Mouse (Mus musculus) intestine, embryonic 14.5 days (tissue): ENCODE results near the gene Hist1h2af. TPM values are rescaled to one million over a fixed set of nuclear protein-coding genes. Genes with fewer than 3 reads are reported as not detected.
A peak's percentile ranks its signal among the peaks of the same experiment; 100 is the strongest.
"Not testable (repeated sequence)": the region's sequence is repeated elsewhere in the genome, so short reads cannot be mapped to it uniquely, and the experiment has no call there.

Experiments
- ATAC-seq: fragments of 200-750 bp; cut with Nextera tagmentation; replicated peaks from 2 replicates; pipeline ENCODE4 v1.8.0; 2017; ENCODE audit warnings: low read depth, moderate number of reproducible peaks, moderate TSS enrichment, moderate library complexity; ENCODE audit not compliant: low FRiP score, low TSS enrichment
- DNase-seq: peaks from one replicate; pipeline ENCODE4 v3.0.0-alpha.2; 2018; ENCODE audit warnings: low spot score
- H3K27ac ChIP-seq: fragments of 300-500 bp; sonication (generic); 2 replicates; pipeline ENCODE4 v1.5.1; 2014; ENCODE audit warnings: low read depth, mild to moderate bottlenecking, control low read depth
- H3K27me3 ChIP-seq: fragments of 300-500 bp; sonication (generic); replicated peaks from 2 replicates; pipeline ENCODE4 v1.6.1; 2014; ENCODE audit warnings: low read length, control low read depth; ENCODE audit not compliant: control insufficient read depth, insufficient read depth
- H3K36me3 ChIP-seq: fragments of 300-500 bp; sonication (generic); 2 replicates; pipeline ENCODE4 v1.6.1; 2014; ENCODE audit warnings: low read length, control low read depth; ENCODE audit not compliant: control insufficient read depth, insufficient read depth
- H3K4me1 ChIP-seq: fragments of 300-500 bp; sonication (generic); replicated peaks from 2 replicates; pipeline ENCODE4 v1.6.1; 2014; ENCODE audit warnings: low read length, control low read depth, mixed read lengths; ENCODE audit not compliant: control insufficient read depth, insufficient read depth
- H3K4me2 ChIP-seq: fragments of 300-500 bp; sonication (generic); 2 replicates; pipeline ENCODE4 v1.6.1; 2014; ENCODE audit warnings: low read length
- H3K4me3 ChIP-seq: fragments of 300-500 bp; sonication (generic); 2 replicates; pipeline ENCODE4 v1.5.1; 2014; ENCODE audit warnings: low read depth, low read length, control low read depth, mixed read lengths
- H3K9ac ChIP-seq: fragments of 300-500 bp; sonication (generic); 2 replicates; pipeline ENCODE4 v1.6.1; 2014; ENCODE audit warnings: mild to moderate bottlenecking, low read length
- H3K9me3 ChIP-seq: fragments of 300-500 bp; sonication (generic); 2 replicates; pipeline ENCODE4 v1.6.1; 2016; ENCODE audit warnings: low read length, control low read depth; ENCODE audit not compliant: control insufficient read depth
- WGBS: fragments of 180-500 bp; shearing (Covaris S2); extraction: QIAGEN DNeasy Blood & Tissue Kit; methylation state at CpG from one replicate; pipeline ENCODE4 v1.1.7; 2014; 5-methylcytosine and 5-hydroxymethylcytosine counted together
- polyA plus RNA-seq: library from polyadenylated mRNA; unstranded; fragments of >200 nt; fragmentation: Nextera tagmentation; extraction: Ambion mirVana; gene quantifications from 2 replicates; pipeline ENCODE4 v1.2.1, GENCODE M21; 2014

Hist1h2af gene
- polyA plus RNA-seq, 1 experiment from 2014 or later = 12.1 TPM

GRCm38 (mm10) chr13:23542999-23543607 is 9.4 kb downstream of the Hist1h2af start, which contains the start of gene Hist1h2bh:
Hist1h2bh (minus strand) TSS chr13:23543392.
- Histone ChIP-seq H3K4me3 (peak within 1 kb of the TSS; percentile 53), H3K9ac (peak within 1 kb of the TSS; percentile 77), H3K27ac (peak within 1 kb of the TSS; percentile 98), H3K4me2 (peak within 1 kb of the TSS; percentile 94)
- ATAC-seq (peak; percentile 92), DNase-seq (peak; percentile 86)
- H3K27me3 ChIP-seq, H3K4me1 ChIP-seq, H3K36me3 ChIP-seq, H3K9me3 ChIP-seq: not testable (repeated sequence)
- 0% methylated on average over 32 of the region's 42 CpGs for WGBS

- DNase-seq (peak; percentile 71), ATAC-seq (peak; percentile 91)
- H3K27me3 ChIP-seq = no peaks in the 10 kb centered on the region
- WGBS = under 1% methylated on average over 23 of the region's 45 CpGs
- peak within 1 kb of the TSS; percentile 94 for H3K4me2 ChIP-seq
- H3K9ac ChIP-seq = peak within 1 kb of the TSS; percentile 77
- peak within 1 kb of the TSS; percentile 98 for H3K27ac ChIP-seq
- H3K4me1 ChIP-seq = no peaks in the 10 kb centered on the region
- no peaks in the 10 kb centered on the region for H3K36me3 ChIP-seq
- H3K4me3 ChIP-seq = peak within 1 kb of the TSS; percentile 53
- H3K9me3 ChIP-seq = no peaks in the 10 kb centered on the region
These were observed 10.5 kb downstream of the Hist1h2af start, which contains the start of gene Hist1h3f for GRCm38 (mm10) chr13:23543965-23544786. Hist1h3f (plus strand) TSS chr13:23544052.

GRCm38 (mm10) chr13:23544787-23545120 is 11.0 kb downstream of the Hist1h2af start:
- ATAC-seq = not testable (repeated sequence)
- H3K9ac ChIP-seq = peak overlapping the region; percentile 77

GRCm38 (mm10) chr13:23546694-23547093 is 13.0 kb downstream of the Hist1h2af start:
- no peak for ATAC-seq
- H3K4me2 ChIP-seq = no peak overlapping the region
- H3K27ac ChIP-seq = no peak overlapping the region

More at GRCm38 (mm10) chr13:23544787-23545120, 11.0 kb downstream of the Hist1h2af start:
- H3K4me2 ChIP-seq = peak overlapping the region; percentile 37
- H3K27me3 ChIP-seq, H3K9me3 ChIP-seq, H3K4me1 ChIP-seq, H3K36me3 ChIP-seq: not testable (repeated sequence)
- DNase-seq = peak; percentile 58
- peak overlapping the region; percentile 98 for H3K27ac ChIP-seq
- H3K4me3 ChIP-seq = peak overlapping the region; percentile 53
- WGBS = 1% methylated on average over 13 of the region's 14 CpGs

GRCm38 (mm10) chr13:23550761-23551145 is 17.0 kb downstream of the Hist1h2af start:
- Histone ChIP-seq H3K9me3 (no peaks in the 10 kb centered on the region), H3K36me3 (no peaks in the 10 kb centered on the region), H3K27me3 (no peaks in the 10 kb centered on the region), H3K27ac (peak overlapping the region; percentile 94), H3K9ac (peak overlapping the region; percentile 71), H3K4me3 (peak overlapping the region; percentile 42), H3K4me1 (peaks cover 12% of the 10 kb centered on the region), H3K4me2 (peak overlapping the region; percentile 72)
- DNase-seq (no peak), ATAC-seq (no peak)
- WGBS = 6% methylated on average over 3 of the region's 3 CpGs

More at GRCm38 (mm10) chr13:23546694-23547093, 13.0 kb downstream of the Hist1h2af start:
- no peaks in the 10 kb centered on the region for H3K9me3 ChIP-seq
- H3K4me1 ChIP-seq = peaks cover 3% of the 10 kb centered on the region; the same call in 1 of the 2 replicates
- no peak overlapping the region for H3K9ac ChIP-seq
- H3K4me3 ChIP-seq = no peak overlapping the region
- H3K27me3 ChIP-seq = no peaks in the 10 kb centered on the region
- no peak for DNase-seq
- 66% methylated on average over 5 of the region's 5 CpGs for WGBS
- H3K36me3 ChIP-seq = no peaks in the 10 kb centered on the region

GRCm38 (mm10) chr13:23551146-23551834 is 17.6 kb downstream of the Hist1h2af start, which contains the start of gene Hist1h4f:
Hist1h4f (minus strand) TSS chr13:23551648.
- under 1% methylated on average over 42 of the region's 47 CpGs for WGBS
- Histone ChIP-seq H3K27ac (peak within 1 kb of the TSS; percentile 94), H3K4me1 (peaks cover 12% of the 10 kb centered on the region), H3K4me2 (peak within 1 kb of the TSS; percentile 72), H3K9ac (peak within 1 kb of the TSS; percentile 71), H3K4me3 (peak within 1 kb of the TSS; percentile 42)
- H3K27me3 ChIP-seq, H3K36me3 ChIP-seq, H3K9me3 ChIP-seq: not testable (repeated sequence)
- DNase-seq (peak; percentile 99), ATAC-seq (peak; percentile 83)

- no peak for DNase-seq
These were observed 18.5 kb downstream of the Hist1h2af start for GRCm38 (mm10) chr13:23551931-23552914.

More at GRCm38 (mm10) chr13:23551931-23552914, 18.5 kb downstream of the Hist1h2af start:
- peak overlapping the region; percentile 94 for H3K27ac ChIP-seq
- H3K4me1 ChIP-seq = peaks cover 16% of the 10 kb centered on the region
- peak overlapping the region; percentile 72 for H3K4me2 ChIP-seq
- H3K4me3 ChIP-seq = peak overlapping the region; percentile 17; the same call in 1 of the 2 replicates
- H3K27me3 ChIP-seq = no peaks in the 10 kb centered on the region
- H3K36me3 ChIP-seq = no peaks in the 10 kb centered on the region
- no peaks in the 10 kb centered on the region for H3K9me3 ChIP-seq
- peak overlapping the region; percentile 71 for H3K9ac ChIP-seq
- 49% methylated on average over 8 of the region's 8 CpGs for WGBS
- no peak for ATAC-seq
